Mouse (Mus musculus) gastrocnemius, adult 2 months (tissue): ENCODE data around the gene Bcr. TPM values are rescaled to one million over a fixed set of nuclear protein-coding genes. Genes with fewer than 3 reads are reported as not detected.

Experiments used
- DNase-seq: peaks from one replicate; pipeline ENCODE4 v3.0.0; 2022
- H3K27ac ChIP-seq: fragments of 200-600 bp; 2 replicates; pipeline ENCODE4 v1.8.1; 2022; ENCODE audit warnings: mild to moderate bottlenecking
- H3K4me3 ChIP-seq: fragments of 200-600 bp; 2 replicates; pipeline ENCODE4 v1.8.1; 2022; ENCODE audit warnings: mild to moderate bottlenecking, moderate library complexity
- CTCF ChIP-seq: fragments of 200-600 bp; IDR thresholded peaks from 2 replicates; pipeline ENCODE4 v1.8.1; 2022; ENCODE audit warnings: antibody characterized with exemption, mild to moderate bottlenecking, moderate library complexity
- intact Hi-C: fragments of 180-260 bp; cut with DNase I; formaldehyde crosslinking; loops from one replicate; pipeline ENCODE4 v1.15.1; 2025
- total RNA-seq, 2 experiments: library from RNA; stranded (reverse); gene quantifications; 2 replicates each; pipeline ENCODE4 v1.2.3; 2021

The Bcr gene
- total RNA-seq, 2 experiments from 2014 or later = 4.1 to 5.1 TPM

- intact Hi-C loops = loop anchor here (5.0 kb wide), 1 partner anchor 40 kb away; no protein-coding TSS in a partner anchor
- H3K4me3 ChIP-seq = no peak overlapping the region
- no peak for TF ChIP-seq CTCF
- DNase-seq = no peak
- H3K27ac ChIP-seq = peak overlapping the region; percentile 40
Measured at GRCm38 (mm10) chr10:75106940-75107381, 46.6 kb downstream of the Bcr start.

DNA sequence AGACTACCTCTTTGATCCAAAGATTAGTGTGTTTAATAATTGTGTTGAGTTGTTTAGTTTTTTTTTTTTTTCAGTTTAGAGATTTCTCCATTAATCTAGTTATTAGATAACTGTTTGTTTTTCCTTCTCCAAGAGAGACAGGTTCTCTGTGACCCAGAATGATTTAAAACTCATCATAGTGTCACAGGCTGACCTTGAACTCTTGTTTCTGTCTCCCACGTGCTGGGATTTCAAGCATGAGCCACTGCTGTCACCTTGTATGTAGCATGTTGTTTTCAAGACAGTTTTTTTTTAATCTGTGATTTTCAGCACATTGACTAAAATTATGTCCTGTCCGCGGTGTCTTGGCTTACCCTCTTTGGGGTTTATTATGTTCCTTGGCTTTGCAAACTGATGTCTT lies 47.7 kb downstream of the Bcr start:
- H3K27ac ChIP-seq = no peak overlapping the region
- intact Hi-C loops = loop anchor here (5.0 kb wide), 1 partner anchor 39 kb away; no protein-coding TSS in a partner anchor
- TF ChIP-seq CTCF = no peak

GRCm38 (mm10) chr10:75111446-75112201 lies 51.2 kb downstream of the Bcr start:
- peak overlapping the region; percentile 38; the same call in 1 of the 2 replicates for H3K27ac ChIP-seq
- no peak overlapping the region for H3K4me3 ChIP-seq
- intact Hi-C loops = no loop called here
- no peak for TF ChIP-seq CTCF
- no peak for DNase-seq

More for the DNA sequence above, 47.7 kb downstream of the Bcr start:
- no peak overlapping the region for H3K4me3 ChIP-seq
- DNase-seq = no peak

DNA sequence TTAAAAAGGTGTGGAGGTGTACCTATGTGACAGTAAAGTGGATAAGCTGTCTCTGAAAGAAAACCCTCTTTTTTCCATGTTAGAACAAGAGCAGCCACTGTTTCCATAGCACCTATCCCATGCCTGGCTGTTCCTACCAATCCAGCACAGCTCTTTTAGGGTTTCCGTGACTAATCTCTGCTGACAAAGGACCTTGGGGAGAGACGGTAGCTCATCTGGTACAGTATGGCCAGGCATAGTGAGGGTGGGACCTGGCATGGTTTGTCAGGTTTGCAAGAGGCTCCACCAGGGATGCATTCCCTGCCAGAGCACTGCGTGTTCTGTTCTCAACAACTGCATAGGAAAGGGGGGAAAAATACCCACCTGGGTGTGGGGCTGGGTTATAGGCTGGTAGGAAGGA lies 52.0 kb downstream of the Bcr start:
- intact Hi-C loops = no loop called here
- Histone ChIP-seq H3K4me3 (no peak overlapping the region), H3K27ac (no peak overlapping the region)
- no peak for TF ChIP-seq CTCF
- DNase-seq = no peak

DNA sequence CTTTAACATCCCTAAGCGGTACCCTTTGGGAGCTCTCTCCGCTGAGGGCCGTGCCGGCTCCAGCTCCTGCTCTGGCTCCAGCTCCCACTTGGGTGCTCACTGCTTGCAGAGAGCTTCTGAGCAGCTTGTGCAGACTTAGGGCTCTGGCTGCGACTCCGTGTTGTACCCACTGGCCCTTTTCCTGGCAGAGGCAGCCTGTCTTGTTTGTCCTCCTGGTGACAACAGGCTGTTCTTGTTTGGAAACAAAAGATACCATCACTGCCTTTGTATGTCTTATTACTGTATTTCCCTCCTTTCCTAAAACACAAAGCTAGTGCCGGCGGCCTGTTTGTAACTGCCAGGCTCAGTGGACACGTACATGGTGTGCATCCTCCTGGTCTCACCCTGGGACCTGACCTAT lies 53.2 kb downstream of the Bcr start:
- H3K4me3 ChIP-seq = no peak overlapping the region
- no peak for DNase-seq
- no peak overlapping the region for H3K27ac ChIP-seq
- TF ChIP-seq CTCF = no peak
- intact Hi-C loops = no loop called here

DNA sequence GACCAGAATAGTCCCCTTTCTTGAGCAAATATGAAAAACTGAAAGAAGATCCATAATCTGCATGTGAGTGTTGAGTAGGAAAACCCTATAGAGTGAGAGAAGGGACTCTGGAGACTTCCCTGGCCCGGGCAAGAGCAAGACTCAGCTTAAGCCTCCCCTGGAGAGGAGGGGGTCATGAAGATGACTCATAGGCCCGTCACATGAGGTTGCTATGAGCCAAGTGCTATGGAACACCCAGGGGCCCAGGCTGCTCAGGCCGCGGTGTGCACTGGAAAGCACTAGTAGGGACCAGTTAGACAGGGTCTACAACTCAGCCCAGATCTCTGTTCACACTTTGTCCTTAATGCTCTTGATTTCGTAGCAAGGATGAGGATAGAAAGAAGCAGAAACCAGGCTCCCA lies 54.8 kb downstream of the Bcr start:
- intact Hi-C loops = no loop called here
- no peak overlapping the region for H3K27ac ChIP-seq

GRCm38 (mm10) chr10:75116842-75117457 lies 56.6 kb downstream of the Bcr start:
- no peak for TF ChIP-seq CTCF
- intact Hi-C loops = no loop called here
- Histone ChIP-seq H3K27ac (peak overlapping the region; percentile 35), H3K4me3 (0 out of 2 replicates have a peak overlapping the region, but pooled peaks have one; percentile 7)
- no peak for DNase-seq

More for the DNA sequence above, 54.8 kb downstream of the Bcr start:
- H3K4me3 ChIP-seq = no peak overlapping the region
- no peak for DNase-seq
- TF ChIP-seq CTCF = no peak

GRCm38 (mm10) chr10:75118444-75118843 lies 58.1 kb downstream of the Bcr start:
- no peak for DNase-seq
- no peak overlapping the region for H3K4me3 ChIP-seq
- no peak for TF ChIP-seq CTCF
- no peak overlapping the region for H3K27ac ChIP-seq
- intact Hi-C loops = no loop called here

DNA sequence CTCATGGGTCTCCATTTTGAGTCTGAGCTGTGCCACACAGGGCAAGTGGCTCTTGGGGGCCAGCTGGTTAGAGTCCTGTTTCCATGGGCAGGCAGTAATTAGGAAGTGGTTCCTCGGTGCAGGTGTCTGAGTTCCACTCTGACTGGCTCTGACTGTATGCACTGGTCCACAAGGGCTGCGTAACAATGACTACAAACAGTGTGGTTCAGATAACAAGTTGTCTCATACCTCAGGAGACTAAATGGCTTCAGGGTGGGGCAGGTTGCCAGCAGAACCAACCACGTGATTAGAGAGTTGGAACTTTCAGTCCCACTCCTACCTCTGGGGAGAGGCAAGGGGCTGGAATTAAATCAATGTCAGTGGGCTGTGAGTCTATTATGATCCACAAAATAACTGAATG lies 59.0 kb downstream of the Bcr start:
- Histone ChIP-seq H3K4me3 (no peak overlapping the region), H3K27ac (no peak overlapping the region)
- TF ChIP-seq CTCF = no peak
- intact Hi-C loops = no loop called here
- DNase-seq = peak; percentile 47

- no peak overlapping the region; the same call in 1 of the 2 replicates for H3K27ac ChIP-seq
- TF ChIP-seq CTCF = no peak
- H3K4me3 ChIP-seq = no peak overlapping the region
Measured at GRCm38 (mm10) chr10:75120176-75120575, 59.8 kb downstream of the Bcr start.

GRCm38 (mm10) chr10:75121028-75121427 lies 60.6 kb downstream of the Bcr start:
- H3K27ac ChIP-seq = peak overlapping the region; percentile 21; the same call in 1 of the 2 replicates
- intact Hi-C loops = no loop called here
- H3K4me3 ChIP-seq = no peak overlapping the region
- TF ChIP-seq CTCF = no peak
- DNase-seq = peak; percentile 68

More at GRCm38 (mm10) chr10:75120176-75120575, 59.8 kb downstream of the Bcr start:
- intact Hi-C loops = no loop called here
- no peak for DNase-seq

- no peak for TF ChIP-seq CTCF
- DNase-seq = no peak
Measured at GRCm38 (mm10) chr10:75125577-75125976, 65.2 kb downstream of the Bcr start.

DNA sequence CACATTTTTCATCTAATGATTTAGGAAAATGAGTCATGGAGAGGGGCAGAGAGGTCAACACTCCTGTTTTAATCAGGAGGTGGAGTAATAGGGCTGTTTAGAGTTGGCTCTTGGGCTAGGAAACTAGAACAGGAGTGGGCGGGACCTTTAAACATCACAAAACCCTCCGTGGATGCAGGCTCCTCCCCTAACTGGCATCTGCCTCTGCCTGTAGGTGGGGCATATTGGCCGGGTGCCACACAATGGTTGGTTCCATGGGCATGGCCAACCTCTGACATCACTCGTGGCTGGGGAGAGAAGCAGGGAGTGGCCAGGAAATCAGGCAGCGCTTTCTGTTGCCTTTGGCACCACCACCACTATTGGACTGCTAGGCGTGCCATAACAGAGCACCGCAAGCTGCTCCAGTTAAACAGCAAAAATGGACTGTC lies 68.9 kb downstream of the Bcr start:
- DNase-seq = peak; percentile 75
- TF ChIP-seq CTCF = no peak
- Histone ChIP-seq H3K4me3 (no peak overlapping the region), H3K27ac (peak overlapping the region; percentile 63; the same call in 1 of the 2 replicates)
- intact Hi-C loops = no loop called here

More at GRCm38 (mm10) chr10:75125577-75125976, 65.2 kb downstream of the Bcr start:
- H3K27ac ChIP-seq = no peak overlapping the region
- H3K4me3 ChIP-seq = no peak overlapping the region
- intact Hi-C loops = no loop called here
